Comparison of ENCODE assay signal across 18 mouse cellular contexts in genomic region chr3:87980728-87981127, GRCm38 (mm10). TPM values are rescaled to one million over a fixed set of nuclear protein-coding genes. Genes with fewer than 3 reads are reported as not detected.
DNase-seq lines count a peak whose midpoint lies in the region; ATAC-seq and TF ChIP-seq lines count a peak whose summit lies in the region.
"Had no signal": no experiment of that assay in that cellular context is flagged by ENCODE, and none has a peak within 500 bp of the region (broad histone marks: within the 10 kb centered on the region; RNA-seq: fewer than 3 reads in every experiment).

No protein-coding gene starts in this region.

- no peak for DNase-seq in forebrain, embryonic 10.5 days (ENCODE audit: extremely low spot score, low spot score)
- DNase-seq in forebrain, embryonic 14.5 days (ENCODE audit: low spot score), result no peak
- DNase-seq in hindbrain, embryonic 11.5 days (ENCODE audit: low spot score), result peak; percentile 5
- DNase-seq in lung, postnatal 0 days (ENCODE audit: low spot score), result no peak
- DNase-seq in lung, postnatal 36 days, result no peak
- DNase-seq in embryonic facial prominence, embryonic 14.5 days (ENCODE audit: low spot score), result no peak
- DNase-seq in urinary bladder, adult 18-20 months (ENCODE audit: low spot score in 2 of 2), result no peak
- DNase-seq: adrenal gland, adult 8-10 months; cerebellum, adult 18-20 months; gastrocnemius, postnatal 36 days; left cerebral cortex, postnatal 4 days; liver, embryonic 13.5 days; lung, postnatal 4 days; right cerebral cortex, adult 18-20 months had no signal

- H3K27me3 ChIP-seq in forebrain, embryonic 10.5 days (ENCODE audit: poor library complexity, severe bottlenecking), result peaks cover 6% of the 10 kb centered on the region; the same call in 1 of the 2 replicates
- H3K27me3 ChIP-seq in forebrain, embryonic 14.5 days (replicated peaks; ENCODE audit: control insufficient read depth, insufficient read depth, low read length), result no peaks in the 10 kb centered on the region
- H3K27me3 ChIP-seq in hindbrain, embryonic 11.5 days (ENCODE audit: control insufficient read depth, insufficient read depth, low read length), result no peaks in the 10 kb centered on the region
- no peaks in the 10 kb centered on the region for H3K27me3 ChIP-seq in hindbrain, embryonic 16.5 days (replicated peaks; ENCODE audit: control insufficient read depth, insufficient read depth, low read length)
- H3K27me3 ChIP-seq in lung, postnatal 0 days (replicated peaks; ENCODE audit: insufficient read depth, low read length), result no peaks in the 10 kb centered on the region
- no peaks in the 10 kb centered on the region for H3K27me3 ChIP-seq in embryonic facial prominence, embryonic 14.5 days (replicated peaks; ENCODE audit: control insufficient read depth, insufficient read depth, low read length)
- H3K27me3 ChIP-seq: embryonic facial prominence, embryonic 13.5 days; heart, embryonic 15.5 days had no signal

- 59% methylated on average over 5 of the region's 5 CpGs for WGBS in forebrain, embryonic 10.5 days
- WGBS in forebrain, embryonic 14.5 days, result 63% methylated on average over 5 of the region's 5 CpGs
- 60% methylated on average over 5 of the region's 5 CpGs for WGBS in hindbrain, embryonic 11.5 days
- 67% methylated on average over 5 of the region's 5 CpGs for WGBS in hindbrain, embryonic 16.5 days
- WGBS in lung, postnatal 0 days, result 74% methylated on average over 5 of the region's 5 CpGs
- 56% methylated on average over 5 of the region's 5 CpGs for WGBS in embryonic facial prominence, embryonic 14.5 days

- no peak overlapping the region for H3K4me3 ChIP-seq in forebrain, embryonic 10.5 days
- H3K4me3 ChIP-seq in forebrain, embryonic 14.5 days (ENCODE audit: low read depth, low read length), result no peak overlapping the region
- no peak overlapping the region for H3K4me3 ChIP-seq in hindbrain, embryonic 11.5 days (ENCODE audit: low read depth, low read length)
- H3K4me3 ChIP-seq in hindbrain, embryonic 16.5 days (ENCODE audit: low read length), result no peak overlapping the region
- no peak overlapping the region for H3K4me3 ChIP-seq in lung, postnatal 0 days (ENCODE audit: low read depth, low read length)
- no peak overlapping the region for H3K4me3 ChIP-seq in embryonic facial prominence, embryonic 14.5 days (ENCODE audit: low read depth, low read length)
- H3K4me3 ChIP-seq: embryonic facial prominence, embryonic 13.5 days; heart, embryonic 15.5 days; liver, embryonic 13.5 days had no signal

- TF ChIP-seq EP300 in lung, postnatal 0 days (IDR thresholded peaks at IDR 0.05), result no peak

- peak overlapping the region; percentile 89 for H3K27ac ChIP-seq in forebrain, embryonic 10.5 days
- no peak overlapping the region for H3K27ac ChIP-seq in forebrain, embryonic 14.5 days (ENCODE audit: low read depth, low read length)
- H3K27ac ChIP-seq in hindbrain, embryonic 11.5 days (ENCODE audit: low read depth, low read length), result peak overlapping the region; percentile 47
- H3K27ac ChIP-seq in hindbrain, embryonic 16.5 days (ENCODE audit: low read depth, low read length), result no peak overlapping the region
- H3K27ac ChIP-seq in lung, postnatal 0 days (ENCODE audit: low read length), result peak overlapping the region; percentile 95; the same call in 1 of the 2 replicates
- 0 out of 2 replicates have a peak overlapping the region, but pooled peaks have one; percentile 1 for H3K27ac ChIP-seq in embryonic facial prominence, embryonic 14.5 days (replicated peaks; ENCODE audit: low read depth, low read length)
- H3K27ac ChIP-seq: embryonic facial prominence, embryonic 13.5 days; liver, embryonic 13.5 days had no signal

- no peaks in the 10 kb centered on the region for H3K9me3 ChIP-seq in forebrain, embryonic 10.5 days
- H3K9me3 ChIP-seq in forebrain, embryonic 14.5 days (replicated peaks; ENCODE audit: control insufficient read depth, low read length), result no peaks in the 10 kb centered on the region
- no peaks in the 10 kb centered on the region for H3K9me3 ChIP-seq in hindbrain, embryonic 11.5 days (ENCODE audit: control insufficient read depth, low read length)
- no peaks in the 10 kb centered on the region for H3K9me3 ChIP-seq in hindbrain, embryonic 16.5 days (ENCODE audit: control insufficient read depth, low read length)
- H3K9me3 ChIP-seq in lung, postnatal 0 days (ENCODE audit: low read length), result no peaks in the 10 kb centered on the region
- no peaks in the 10 kb centered on the region for H3K9me3 ChIP-seq in embryonic facial prominence, embryonic 14.5 days (ENCODE audit: control insufficient read depth, low read length)
- H3K9me3 ChIP-seq: embryonic facial prominence, embryonic 13.5 days; heart, embryonic 15.5 days; liver, embryonic 13.5 days had no signal

- H3K9ac ChIP-seq in forebrain, embryonic 14.5 days (ENCODE audit: low read length), result no peak overlapping the region
- H3K9ac ChIP-seq in hindbrain, embryonic 11.5 days (ENCODE audit: low read depth, low read length), result peak overlapping the region; percentile 5; the same call in 1 of the 2 replicates
- H3K9ac ChIP-seq in hindbrain, embryonic 16.5 days (ENCODE audit: low read depth, low read length), result no peak overlapping the region
- H3K9ac ChIP-seq in lung, postnatal 0 days (replicated peaks; ENCODE audit: low read depth), result no peak overlapping the region
- 0 out of 2 replicates have a peak overlapping the region, but pooled peaks have one; percentile 5 for H3K9ac ChIP-seq in embryonic facial prominence, embryonic 14.5 days (ENCODE audit: low read depth, low read length)
- H3K9ac ChIP-seq: embryonic facial prominence, embryonic 13.5 days; liver, embryonic 13.5 days had no signal

- H3K36me3 ChIP-seq in forebrain, embryonic 10.5 days (replicated peaks), result peaks cover 51% of the 10 kb centered on the region
- H3K36me3 ChIP-seq in forebrain, embryonic 14.5 days (ENCODE audit: control insufficient read depth, insufficient read depth, low read length), result peaks cover 34% of the 10 kb centered on the region
- peaks cover 8% of the 10 kb centered on the region; the same call in 1 of the 2 replicates for H3K36me3 ChIP-seq in hindbrain, embryonic 11.5 days (ENCODE audit: control insufficient read depth, insufficient read depth, low read length)
- no peaks in the 10 kb centered on the region for H3K36me3 ChIP-seq in hindbrain, embryonic 16.5 days (ENCODE audit: control insufficient read depth, insufficient read depth, low read length)
- no peaks in the 10 kb centered on the region for H3K36me3 ChIP-seq in lung, postnatal 0 days (ENCODE audit: insufficient read depth, low read length)
- H3K36me3 ChIP-seq in embryonic facial prominence, embryonic 14.5 days (ENCODE audit: control insufficient read depth, insufficient read depth, low read length), result 0 out of 2 replicates have a peak, but pooled peaks cover 5% of the 10 kb centered on the region
- H3K36me3 ChIP-seq: embryonic facial prominence, embryonic 13.5 days; liver, embryonic 13.5 days had no signal

- H3K4me1 ChIP-seq in forebrain, embryonic 10.5 days, result peaks cover 81% of the 10 kb centered on the region
- peaks cover 32% of the 10 kb centered on the region for H3K4me1 ChIP-seq in forebrain, embryonic 14.5 days (ENCODE audit: control insufficient read depth, insufficient read depth, low read length)
- peaks cover 35% of the 10 kb centered on the region for H3K4me1 ChIP-seq in hindbrain, embryonic 11.5 days (replicated peaks; ENCODE audit: control insufficient read depth, insufficient read depth, low read length)
- H3K4me1 ChIP-seq in hindbrain, embryonic 16.5 days (ENCODE audit: control insufficient read depth, insufficient read depth, low read depth, low read length), result peaks cover 25% of the 10 kb centered on the region
- peaks cover 32% of the 10 kb centered on the region; the same call in 1 of the 2 replicates for H3K4me1 ChIP-seq in lung, postnatal 0 days (ENCODE audit: insufficient read depth, low read depth, low read length)
- H3K4me1 ChIP-seq in embryonic facial prominence, embryonic 14.5 days (ENCODE audit: control insufficient read depth, insufficient read depth, low read length), result peaks cover 32% of the 10 kb centered on the region

- no peak overlapping the region for H3K4me2 ChIP-seq in forebrain, embryonic 14.5 days (ENCODE audit: low read length)
- H3K4me2 ChIP-seq in hindbrain, embryonic 11.5 days (replicated peaks; ENCODE audit: low read depth, low read length), result no peak overlapping the region
- no peak overlapping the region for H3K4me2 ChIP-seq in hindbrain, embryonic 16.5 days (ENCODE audit: low read length)
- no peak overlapping the region for H3K4me2 ChIP-seq in lung, postnatal 0 days (replicated peaks; ENCODE audit: low read depth, low read length)
- no peak overlapping the region for H3K4me2 ChIP-seq in embryonic facial prominence, embryonic 14.5 days (ENCODE audit: low read depth, low read length)
- H3K4me2 ChIP-seq: embryonic facial prominence, embryonic 13.5 days; heart, embryonic 15.5 days; liver, embryonic 13.5 days had no signal

- TF ChIP-seq CTCF in lung, postnatal 0 days (IDR thresholded peaks at IDR 0.05), result no peak

- ATAC-seq in forebrain, embryonic 14.5 days, result no peak
- no peak for ATAC-seq in hindbrain, embryonic 11.5 days (ENCODE audit: low FRiP score)
- ATAC-seq in hindbrain, embryonic 16.5 days, result no peak
- no peak for ATAC-seq in lung, postnatal 0 days
- no peak for ATAC-seq in embryonic facial prominence, embryonic 14.5 days (ENCODE audit: low read depth)

RNA-seq across cellular contexts. Expression of gene Nes, which starts 9.8 kb away (rescaled TPM):
- 81.2 and 86.9 TPM in 2 replicates for polyA plus RNA-seq in forebrain, embryonic 10.5 days (2016; fragmentation: Nextera tagmentation; extraction: Ambion mirVana)
- 23.1 and 27.8 TPM in 2 replicates for polyA plus RNA-seq in forebrain, embryonic 14.5 days (2014; fragmentation: Nextera tagmentation; extraction: Ambion mirVana)
- 71.6 and 87.9 TPM in 2 replicates for polyA plus RNA-seq in hindbrain, embryonic 11.5 days (2014; fragmentation: Nextera tagmentation; extraction: Ambion mirVana)
- polyA plus RNA-seq in hindbrain, embryonic 16.5 days (2015; fragmentation: Nextera tagmentation; extraction: Ambion mirVana), result 15.6 and 20.2 TPM in 2 replicates
- polyA plus RNA-seq in lung, postnatal 0 days (2015; fragmentation: Nextera tagmentation; extraction: Ambion mirVana), result 22.2 and 30.7 TPM in 2 replicates
- 36.4 and 40.5 TPM in 2 replicates for polyA plus RNA-seq in embryonic facial prominence, embryonic 14.5 days (2014; fragmentation: Nextera tagmentation; extraction: Ambion mirVana)

RNA-seq across cellular contexts. Expression of gene Bcan, which starts 19.3 kb away (rescaled TPM):
- 0.17 TPM in 2 replicates for polyA plus RNA-seq in forebrain, embryonic 10.5 days (2016; fragmentation: Nextera tagmentation; extraction: Ambion mirVana)
- 13.5 and 21.9 TPM in 2 replicates for polyA plus RNA-seq in forebrain, embryonic 14.5 days (2014; fragmentation: Nextera tagmentation; extraction: Ambion mirVana)
- 0.21 and 0.82 TPM in 2 replicates for polyA plus RNA-seq in hindbrain, embryonic 11.5 days (2014; fragmentation: Nextera tagmentation; extraction: Ambion mirVana)
- 150 and 186 TPM in 2 replicates for polyA plus RNA-seq in hindbrain, embryonic 16.5 days (2015; fragmentation: Nextera tagmentation; extraction: Ambion mirVana)
- 0.33 and 0.56 TPM in 2 replicates for polyA plus RNA-seq in lung, postnatal 0 days (2015; fragmentation: Nextera tagmentation; extraction: Ambion mirVana)
- polyA plus RNA-seq in embryonic facial prominence, embryonic 14.5 days (2014; fragmentation: Nextera tagmentation; extraction: Ambion mirVana), result 0.63 and 1.1 TPM in 2 replicates

RNA-seq across cellular contexts. Expression of gene Crabp2, which starts 32.3 kb away (rescaled TPM):
- polyA plus RNA-seq in forebrain, embryonic 10.5 days (2016; fragmentation: Nextera tagmentation; extraction: Ambion mirVana), result 834 and 866 TPM in 2 replicates
- 32.8 and 35.9 TPM in 2 replicates for polyA plus RNA-seq in forebrain, embryonic 14.5 days (2014; fragmentation: Nextera tagmentation; extraction: Ambion mirVana)
- 738 and 794 TPM in 2 replicates for polyA plus RNA-seq in hindbrain, embryonic 11.5 days (2014; fragmentation: Nextera tagmentation; extraction: Ambion mirVana)
- 49.1 and 52.4 TPM in 2 replicates for polyA plus RNA-seq in hindbrain, embryonic 16.5 days (2015; fragmentation: Nextera tagmentation; extraction: Ambion mirVana)
- 0.21 and 0.38 TPM in 2 replicates for polyA plus RNA-seq in lung, postnatal 0 days (2015; fragmentation: Nextera tagmentation; extraction: Ambion mirVana)
- 145 and 175 TPM in 2 replicates for polyA plus RNA-seq in embryonic facial prominence, embryonic 14.5 days (2014; fragmentation: Nextera tagmentation; extraction: Ambion mirVana)
- polyA plus RNA-seq: large intestine, adult 2 months had no signal

RNA-seq across cellular contexts. Expression of gene Hapln2, which starts 46.7 kb away (rescaled TPM):
- not detected in 2 replicates for polyA plus RNA-seq in forebrain, embryonic 10.5 days (2016; fragmentation: Nextera tagmentation; extraction: Ambion mirVana)
- 0.52 TPM in 1 of 2 replicates, not detected in the other for polyA plus RNA-seq in forebrain, embryonic 14.5 days (2014; fragmentation: Nextera tagmentation; extraction: Ambion mirVana)
- polyA plus RNA-seq in hindbrain, embryonic 11.5 days (2014; fragmentation: Nextera tagmentation; extraction: Ambion mirVana), result not detected in 2 replicates
- polyA plus RNA-seq in hindbrain, embryonic 16.5 days (2015; fragmentation: Nextera tagmentation; extraction: Ambion mirVana), result 0.30 and 0.66 TPM in 2 replicates
- polyA plus RNA-seq in lung, postnatal 0 days (2015; fragmentation: Nextera tagmentation; extraction: Ambion mirVana), result not detected in 2 replicates
- not detected in 2 replicates for polyA plus RNA-seq in embryonic facial prominence, embryonic 14.5 days (2014; fragmentation: Nextera tagmentation; extraction: Ambion mirVana)
- polyA plus RNA-seq: large intestine, adult 2 months; liver, embryonic 13.5 days had no signal

RNA-seq across cellular contexts. Expression of gene Rrnad1, which starts 50.2 kb away (rescaled TPM):
- 19.1 and 22.8 TPM in 2 replicates for polyA plus RNA-seq in forebrain, embryonic 10.5 days (2016; fragmentation: Nextera tagmentation; extraction: Ambion mirVana)
- polyA plus RNA-seq in forebrain, embryonic 14.5 days (2014; fragmentation: Nextera tagmentation; extraction: Ambion mirVana), result 15.6 and 20.2 TPM in 2 replicates
- 13.7 and 17.9 TPM in 2 replicates for polyA plus RNA-seq in hindbrain, embryonic 11.5 days (2014; fragmentation: Nextera tagmentation; extraction: Ambion mirVana)
- polyA plus RNA-seq in hindbrain, embryonic 16.5 days (2015; fragmentation: Nextera tagmentation; extraction: Ambion mirVana), result 20.5 and 24.8 TPM in 2 replicates
- polyA plus RNA-seq in lung, postnatal 0 days (2015; fragmentation: Nextera tagmentation; extraction: Ambion mirVana), result 10.8 and 11.2 TPM in 2 replicates
- 12.8 and 13.3 TPM in 2 replicates for polyA plus RNA-seq in embryonic facial prominence, embryonic 14.5 days (2014; fragmentation: Nextera tagmentation; extraction: Ambion mirVana)

Comparison
In these comparisons a context has a peak if more than half of its experiments do, and no peak if none do; other contexts are left out.
1. H3K27ac ChIP-seq: peak in forebrain, embryonic 10.5 days (single experiment), hindbrain, embryonic 11.5 days (single experiment), lung, postnatal 0 days (single experiment) and embryonic facial prominence, embryonic 14.5 days (single experiment); none in forebrain, embryonic 14.5 days (single experiment) and hindbrain, embryonic 16.5 days (single experiment).
2. H3K9ac ChIP-seq: peak in hindbrain, embryonic 11.5 days (single experiment) and embryonic facial prominence, embryonic 14.5 days (single experiment); none in forebrain, embryonic 14.5 days (single experiment), hindbrain, embryonic 16.5 days (single experiment) and lung, postnatal 0 days (single experiment).
3. RNA of gene Crabp2, which starts 32.3 kb away (polyA plus RNA-seq): 834 to 866 TPM in forebrain, embryonic 10.5 days, 738 to 794 TPM in hindbrain, embryonic 11.5 days, 145 to 175 TPM in embryonic facial prominence, embryonic 14.5 days, 49.1 to 52.4 TPM in hindbrain, embryonic 16.5 days and 32.8 to 35.9 TPM in forebrain, embryonic 14.5 days; 0.21 to 0.38 TPM in lung, postnatal 0 days; every median in the first group is over 10 times any median in the second.